Mouse (Mus musculus) hindbrain, embryonic 11.5 days (tissue): ENCODE measurements around the gene Il21r. TPM values are rescaled to one million over a fixed set of nuclear protein-coding genes. Genes with fewer than 3 reads are reported as not detected.

ENCODE experiments used
- ATAC-seq: fragments of 200-750 bp; cut with Nextera tagmentation; 2 replicates; pipeline ENCODE4 v1.8.0; 2017; ENCODE audit warnings: mild to moderate bottlenecking, moderate TSS enrichment, moderate library complexity; ENCODE audit not compliant: low FRiP score
- DNase-seq: peaks from one replicate; pipeline ENCODE4 v3.0.0-alpha.2; 2015; ENCODE audit warnings: low spot score
- H3K27ac ChIP-seq: fragments of 300-500 bp; sonication (generic); 2 replicates; pipeline ENCODE4 v1.5.1; 2014; ENCODE audit warnings: mild to moderate bottlenecking, low read depth, low read length
- H3K27me3 ChIP-seq: fragments of 300-500 bp; sonication (generic); 2 replicates; pipeline ENCODE4 v1.6.1; 2014; ENCODE audit warnings: mild to moderate bottlenecking, low read length, moderate library complexity, mixed read lengths; ENCODE audit not compliant: control insufficient read depth, insufficient read depth
- H3K36me3 ChIP-seq: fragments of 300-500 bp; sonication (generic); 2 replicates; pipeline ENCODE4 v1.6.1; 2014; ENCODE audit warnings: mild to moderate bottlenecking, low read length, moderate library complexity, mixed read lengths; ENCODE audit not compliant: control insufficient read depth, insufficient read depth
- H3K4me1 ChIP-seq: fragments of 300-500 bp; sonication (generic); replicated peaks from 2 replicates; pipeline ENCODE4 v1.6.1; 2014; ENCODE audit warnings: low read length, mixed read lengths; ENCODE audit not compliant: control insufficient read depth, insufficient read depth
- H3K4me2 ChIP-seq: fragments of 300-500 bp; sonication (generic); replicated peaks from 2 replicates; pipeline ENCODE4 v1.6.1; 2014; ENCODE audit warnings: mild to moderate bottlenecking, low read depth, low read length
- H3K4me3 ChIP-seq: fragments of 300-500 bp; sonication (generic); 2 replicates; pipeline ENCODE4 v1.5.1; 2014; ENCODE audit warnings: low read depth, low read length
- H3K9ac ChIP-seq: fragments of 300-500 bp; sonication (generic); 2 replicates; pipeline ENCODE4 v1.6.1; 2014; ENCODE audit warnings: low read depth, low read length
- H3K9me3 ChIP-seq: fragments of 300-500 bp; sonication (generic); 2 replicates; pipeline ENCODE4 v1.6.1; 2016; ENCODE audit warnings: low read length; ENCODE audit not compliant: control insufficient read depth
- WGBS: fragments of 180-500 bp; shearing (Covaris S2); extraction: QIAGEN DNeasy Blood & Tissue Kit; methylation state at CpG from one replicate; pipeline ENCODE4 v1.1.7; 2014; 5-methylcytosine and 5-hydroxymethylcytosine counted together
- polyA plus RNA-seq: library from polyadenylated mRNA; unstranded; fragments of >200 nt; fragmentation: Nextera tagmentation; extraction: Ambion mirVana; gene quantifications from 2 replicates; pipeline ENCODE4 v1.2.1, GENCODE M21; 2014

The Il21r gene
- polyA plus RNA-seq, 1 experiment from 2014 or later: 0.09 TPM

- H3K4me1 ChIP-seq: no peaks in the 10 kb centered on the region
- ATAC-seq: no peak; the same call in 1 of the 2 replicates
- no peak overlapping the region for H3K4me3 ChIP-seq
- 80% methylated on average over 6 of the region's 6 CpGs for whole genome bisulfite sequencing
- H3K27me3 ChIP-seq: no peaks in the 10 kb centered on the region
- no peak overlapping the region for H3K9ac ChIP-seq
- no peak overlapping the region for H3K4me2 ChIP-seq
- H3K9me3 ChIP-seq: no peaks in the 10 kb centered on the region
- no peak for DNase-seq
- H3K36me3 ChIP-seq: peaks cover 16% of the 10 kb centered on the region; the same call in 1 of the 2 replicates
- no peak overlapping the region; the same call in 1 of the 2 replicates for H3K27ac ChIP-seq
These were observed 35.1 kb downstream of the Il21r start for GRCm38 (mm10) chr7:125638376-125638775.

- H3K36me3 ChIP-seq: peaks cover 17% of the 10 kb centered on the region
- H3K27me3 ChIP-seq: no peaks in the 10 kb centered on the region
- no peaks in the 10 kb centered on the region for H3K9me3 ChIP-seq
- H3K4me3 ChIP-seq: no peak overlapping the region
- H3K9ac ChIP-seq: 0 out of 2 replicates have a peak overlapping the region, but pooled peaks have one; percentile 23
- H3K4me2 ChIP-seq: no peak overlapping the region
- DNase-seq (peak; percentile 70), ATAC-seq (peak; percentile 64)
- H3K27ac ChIP-seq: peak overlapping the region; percentile 62
- H3K4me1 ChIP-seq: no peaks in the 10 kb centered on the region
- 41% methylated on average over 9 of the region's 9 CpGs for WGBS
These were observed 35.7 kb downstream of the Il21r start for GRCm38 (mm10) chr7:125638870-125639386.

- Histone ChIP-seq H3K4me1 (no peaks in the 10 kb centered on the region), H3K36me3 (peaks cover 52% of the 10 kb centered on the region), H3K27me3 (no peaks in the 10 kb centered on the region), H3K27ac (no peak overlapping the region), H3K9me3 (no peaks in the 10 kb centered on the region), H3K4me2 (no peak overlapping the region), H3K9ac (no peak overlapping the region), H3K4me3 (no peak overlapping the region)
- WGBS: 93% methylated on average over 6 of the region's 6 CpGs
- no peak for DNase-seq
- no peak for ATAC-seq
These were observed 40.7 kb downstream of the Il21r start for GRCm38 (mm10) chr7:125643880-125644279.

- H3K27me3 ChIP-seq: no peaks in the 10 kb centered on the region
- H3K27ac ChIP-seq: no peak overlapping the region
- ATAC-seq: no peak
- WGBS: 91% methylated on average over 7 of the region's 7 CpGs
- no peak overlapping the region for H3K4me2 ChIP-seq
- H3K9ac ChIP-seq: no peak overlapping the region
- no peak for DNase-seq
- H3K4me1 ChIP-seq: no peaks in the 10 kb centered on the region
- no peaks in the 10 kb centered on the region for H3K9me3 ChIP-seq
- peaks cover 54% of the 10 kb centered on the region for H3K36me3 ChIP-seq
- no peak overlapping the region for H3K4me3 ChIP-seq
These were observed 42.2 kb downstream of the Il21r start for GRCm38 (mm10) chr7:125645413-125645812.

- Histone ChIP-seq H3K4me2 (no peak overlapping the region), H3K4me3 (no peak overlapping the region), H3K9ac (no peak overlapping the region), H3K27me3 (no peaks in the 10 kb centered on the region), H3K36me3 (peaks cover 46% of the 10 kb centered on the region), H3K4me1 (no peaks in the 10 kb centered on the region), H3K27ac (no peak overlapping the region), H3K9me3 (no peaks in the 10 kb centered on the region)
- DNase-seq: no peak
- WGBS: 92% methylated on average over 1 of the region's 1 CpGs
- no peak for ATAC-seq
These were observed 45.8 kb downstream of the Il21r start for GRCm38 (mm10) chr7:125649013-125649412.

- 94% methylated on average over 6 of the region's 6 CpGs for WGBS
- no peak for DNase-seq
- Histone ChIP-seq H3K27ac (no peak overlapping the region), H3K4me2 (no peak overlapping the region), H3K9ac (no peak overlapping the region), H3K27me3 (no peaks in the 10 kb centered on the region), H3K36me3 (peaks cover 16% of the 10 kb centered on the region; the same call in 1 of the 2 replicates), H3K4me3 (no peak overlapping the region), H3K4me1 (no peaks in the 10 kb centered on the region), H3K9me3 (no peaks in the 10 kb centered on the region)
- ATAC-seq: no peak
These were observed 54.3 kb downstream of the Il21r start for GRCm38 (mm10) chr7:125657511-125657910.

- H3K27ac ChIP-seq: no peak overlapping the region
- no peak for DNase-seq
- H3K9me3 ChIP-seq: no peaks in the 10 kb centered on the region
- H3K36me3 ChIP-seq: peaks cover 18% of the 10 kb centered on the region
- H3K4me2 ChIP-seq: no peak overlapping the region
- no peak overlapping the region for H3K9ac ChIP-seq
- no peak overlapping the region for H3K4me3 ChIP-seq
- H3K4me1 ChIP-seq: no peaks in the 10 kb centered on the region
- ATAC-seq: no peak
- 87% methylated on average over 3 of the region's 3 CpGs for WGBS
- H3K27me3 ChIP-seq: no peaks in the 10 kb centered on the region
These were observed 60.4 kb downstream of the Il21r start for GRCm38 (mm10) chr7:125663654-125664053.

GRCm38 (mm10) chr7:125670865-125671264, 67.6 kb downstream of the Il21r start:
- no peak for ATAC-seq
- WGBS: 92% methylated on average over 6 of the region's 6 CpGs

GRCm38 (mm10) chr7:125671396-125671795, 68.2 kb downstream of the Il21r start:
- Histone ChIP-seq H3K9me3 (no peaks in the 10 kb centered on the region), H3K9ac (no peak overlapping the region), H3K27me3 (no peaks in the 10 kb centered on the region), H3K4me1 (no peaks in the 10 kb centered on the region), H3K36me3 (peaks cover 33% of the 10 kb centered on the region), H3K4me3 (no peak overlapping the region), H3K4me2 (no peak overlapping the region), H3K27ac (no peak overlapping the region)
- DNase-seq (no peak), ATAC-seq (no peak)
- 95% methylated on average over 8 of the region's 8 CpGs for WGBS

More at GRCm38 (mm10) chr7:125670865-125671264, 67.6 kb downstream of the Il21r start:
- Histone ChIP-seq H3K36me3 (peaks cover 31% of the 10 kb centered on the region), H3K4me2 (no peak overlapping the region), H3K27ac (no peak overlapping the region), H3K4me1 (no peaks in the 10 kb centered on the region), H3K9me3 (no peaks in the 10 kb centered on the region), H3K27me3 (no peaks in the 10 kb centered on the region), H3K9ac (no peak overlapping the region), H3K4me3 (no peak overlapping the region)
- DNase-seq: no peak
